In genomic region chr17:86595526-86595925, GRCm38 (mm10) we compare ENCODE assay signal across 21 mouse cellular contexts.
DNase-seq lines count a peak whose midpoint lies in the region; ATAC-seq lines count a peak whose summit lies in the region.
"Had no signal": no experiment of that assay in that cellular context is flagged by ENCODE, and none has a peak within 500 bp of the region (broad histone marks: within the 10 kb centered on the region; RNA-seq: fewer than 3 reads in every experiment).

No protein-coding gene starts in this region.

- peaks cover 3% of the 10 kb centered on the region; the same call in 1 of the 2 replicates for H3K4me1 ChIP-seq in heart, embryonic 11.5 days (ENCODE audit: control insufficient read depth, insufficient read depth, low read length)
- H3K4me1 ChIP-seq in intestine, embryonic 16.5 days (ENCODE audit: control insufficient read depth, insufficient read depth, low read length), result no peaks in the 10 kb centered on the region
- no peaks in the 10 kb centered on the region for H3K4me1 ChIP-seq in hindbrain, embryonic 12.5 days
- H3K4me1 ChIP-seq: forebrain, embryonic 10.5 days; hindbrain, embryonic 13.5 days had no signal

- no peaks in the 10 kb centered on the region for H3K36me3 ChIP-seq in heart, embryonic 11.5 days (ENCODE audit: control insufficient read depth, insufficient read depth, low read length)
- no peaks in the 10 kb centered on the region for H3K36me3 ChIP-seq in intestine, embryonic 16.5 days (ENCODE audit: control insufficient read depth, insufficient read depth, low read length)
- no peaks in the 10 kb centered on the region for H3K36me3 ChIP-seq in hindbrain, embryonic 12.5 days
- H3K36me3 ChIP-seq: embryonic facial prominence, embryonic 15.5 days; forebrain, embryonic 10.5 days; hindbrain, embryonic 13.5 days had no signal

- H3K27me3 ChIP-seq in heart, embryonic 11.5 days (ENCODE audit: control insufficient read depth, insufficient read depth, low read length), result no peaks in the 10 kb centered on the region
- no peaks in the 10 kb centered on the region for H3K27me3 ChIP-seq in intestine, embryonic 16.5 days (replicated peaks; ENCODE audit: control insufficient read depth, insufficient read depth, low read length)
- H3K27me3 ChIP-seq in hindbrain, embryonic 12.5 days, result no peaks in the 10 kb centered on the region
- H3K27me3 ChIP-seq: embryonic facial prominence, embryonic 15.5 days; heart, embryonic 13.5 days; hindbrain, embryonic 13.5 days had no signal

- DNase-seq in heart, adult 11 months, result peak; percentile 90
- DNase-seq in lung, postnatal 10 days, result peak; percentile 42
- DNase-seq in lung, postnatal 14 days, result no peak
- DNase-seq in lung, postnatal 4 days, result peak; percentile 29 to 45
- DNase-seq in right cerebral cortex, postnatal 4 days, result no peak
- DNase-seq: adrenal gland, postnatal 25 days; cerebellum, adult 18-20 months; cerebellum, adult 9-11 months; embryo, embryonic 11 days; heart, postnatal 4 days had no signal

- H3K4me3 ChIP-seq in heart, embryonic 11.5 days (ENCODE audit: low read depth, low read length), result no peak overlapping the region
- no peak overlapping the region for H3K4me3 ChIP-seq in intestine, embryonic 16.5 days (ENCODE audit: low read length)
- no peak overlapping the region for H3K4me3 ChIP-seq in hindbrain, embryonic 12.5 days
- H3K4me3 ChIP-seq: embryonic facial prominence, embryonic 15.5 days; erythroblast, embryonic 14.5 days; forebrain, embryonic 10.5 days; heart, embryonic 13.5 days; hindbrain, embryonic 13.5 days had no signal

- no peak overlapping the region for H3K4me2 ChIP-seq in heart, embryonic 11.5 days
- H3K4me2 ChIP-seq in intestine, embryonic 16.5 days (ENCODE audit: low read depth, low read length), result no peak overlapping the region
- H3K4me2 ChIP-seq in hindbrain, embryonic 12.5 days (replicated peaks), result no peak overlapping the region
- H3K4me2 ChIP-seq: embryonic facial prominence, embryonic 15.5 days; heart, embryonic 13.5 days; hindbrain, embryonic 13.5 days had no signal

- WGBS in heart, embryonic 11.5 days (ENCODE audit: insufficient replicate concordance), result 77% methylated on average over 9 of the region's 9 CpGs
- WGBS in intestine, embryonic 16.5 days, result 53% methylated on average over 9 of the region's 9 CpGs
- 82% methylated on average over 9 of the region's 9 CpGs for WGBS in hindbrain, embryonic 12.5 days

- no peak overlapping the region for H3K9ac ChIP-seq in heart, embryonic 11.5 days (ENCODE audit: low read depth, low read length)
- H3K9ac ChIP-seq in intestine, embryonic 16.5 days (ENCODE audit: low read depth, low read length), result no peak overlapping the region
- H3K9ac ChIP-seq in hindbrain, embryonic 12.5 days, result no peak overlapping the region
- H3K9ac ChIP-seq: embryonic facial prominence, embryonic 15.5 days; heart, embryonic 13.5 days; hindbrain, embryonic 13.5 days had no signal

- H3K9me3 ChIP-seq in heart, embryonic 11.5 days (replicated peaks; ENCODE audit: control insufficient read depth, low read length), result no peaks in the 10 kb centered on the region
- H3K9me3 ChIP-seq in intestine, embryonic 16.5 days (ENCODE audit: control insufficient read depth, low read length), result no peaks in the 10 kb centered on the region
- no peaks in the 10 kb centered on the region for H3K9me3 ChIP-seq in hindbrain, embryonic 12.5 days (replicated peaks)
- H3K9me3 ChIP-seq: embryonic facial prominence, embryonic 15.5 days; forebrain, embryonic 10.5 days; heart, embryonic 13.5 days; hindbrain, embryonic 13.5 days had no signal

- no peak overlapping the region for H3K27ac ChIP-seq in heart, embryonic 11.5 days (ENCODE audit: low read depth, low read length)
- H3K27ac ChIP-seq in intestine, embryonic 16.5 days (ENCODE audit: low read length), result no peak overlapping the region
- no peak overlapping the region for H3K27ac ChIP-seq in hindbrain, embryonic 12.5 days
- H3K27ac ChIP-seq: embryonic facial prominence, embryonic 15.5 days; forebrain, embryonic 10.5 days; heart, embryonic 13.5 days; hindbrain, embryonic 13.5 days; hindbrain, postnatal 0 days had no signal

- no peak for ATAC-seq in heart, embryonic 11.5 days (replicated peaks; ENCODE audit: insufficient number of reproducible peaks, low FRiP score, low TSS enrichment)
- peak; percentile 55; the same call in 1 of the 2 replicates for ATAC-seq in intestine, embryonic 16.5 days
- no peak for ATAC-seq in hindbrain, embryonic 12.5 days (ENCODE audit: low FRiP score)
- ATAC-seq: activated CD4-positive, CD25-positive, alpha-beta regulatory T cell, adult 4 months; forebrain, embryonic 14.5 days; hindbrain, postnatal 0 days had no signal

Comparison
In these comparisons a context has a peak if more than half of its experiments do, and no peak if none do; other contexts are left out.
1. DNase-seq: peak in heart, adult 11 months (single experiment), lung, postnatal 10 days (single experiment) and lung, postnatal 4 days (2 of 2); none in lung, postnatal 14 days (single experiment) and right cerebral cortex, postnatal 4 days (single experiment).